Mouse (Mus musculus): ENCODE measurements at regions not wholly inside any gene's neighbourhood (a gene's known extent, or its start where the extent isn't known, plus 50 kb on each side); places are given as distances from the start of the nearest gene placed in this dataset.

DNA sequence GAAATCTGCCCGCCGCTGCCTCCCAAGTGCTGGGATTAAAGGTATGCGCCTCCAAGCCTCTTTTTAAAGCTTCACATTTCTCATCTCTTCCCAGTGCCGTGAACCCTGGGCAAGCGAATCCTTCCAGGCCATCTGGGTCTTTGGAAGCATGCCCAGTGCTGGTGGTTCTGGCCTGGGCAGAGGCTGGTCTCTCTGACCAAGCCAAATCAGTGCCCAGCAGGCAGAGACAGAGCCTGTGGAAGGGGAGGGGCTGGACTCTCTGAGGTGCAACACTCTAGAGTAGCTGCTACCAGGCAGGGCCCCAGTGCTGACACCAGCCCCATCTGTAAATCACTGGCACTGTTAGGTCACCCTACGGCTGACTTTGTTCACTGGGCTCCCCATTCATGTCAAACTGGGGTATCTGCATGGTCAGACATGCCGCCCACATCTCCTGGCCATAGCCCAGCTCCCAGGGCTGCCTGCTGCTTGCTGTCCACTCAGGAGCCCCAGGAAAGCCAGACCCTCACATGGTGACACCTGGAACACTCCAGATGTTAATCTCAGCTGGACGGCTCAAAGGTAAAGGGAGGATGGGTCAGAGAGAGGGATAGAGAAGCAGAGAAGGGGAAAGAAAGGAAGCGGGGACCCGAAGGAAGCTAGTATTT, 64.3 kb upstream of the Kazn start:
- DNase-seq (ENCODE audit: low spot score in 2 of 2), result no peak

DNA sequence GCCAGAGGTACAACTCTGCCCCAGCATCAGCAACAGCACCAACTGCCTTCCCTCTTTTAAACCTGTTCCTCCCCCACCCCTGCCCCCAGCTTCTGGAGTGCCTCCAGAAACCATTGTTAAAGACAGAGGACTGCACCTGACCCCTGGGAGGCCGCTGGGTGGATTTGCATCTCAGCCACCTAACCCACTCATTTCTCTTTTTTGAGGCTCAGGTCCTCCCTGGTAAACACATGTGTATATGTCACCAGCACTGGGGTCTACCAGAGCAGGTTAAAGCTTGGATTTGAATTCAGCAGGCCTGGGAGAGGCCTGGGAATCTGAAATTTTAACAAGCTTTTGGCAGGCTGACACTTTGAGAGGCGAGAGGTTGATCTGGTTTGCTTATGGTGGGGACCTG, 63.5 kb upstream of the Kazn start:
- no peak for DNase-seq (ENCODE audit: low spot score in 2 of 2)

GRCm38 (mm10) chr4:142302041-142302723, 63.0 kb upstream of the Kazn start:
- no peak for DNase-seq (ENCODE audit: low spot score in 2 of 2)

GRCm38 (mm10) chr4:142298770-142299337, 59.7 kb upstream of the Kazn start:
- DNase-seq (ENCODE audit: low spot score in 2 of 2), result no peak

DNA sequence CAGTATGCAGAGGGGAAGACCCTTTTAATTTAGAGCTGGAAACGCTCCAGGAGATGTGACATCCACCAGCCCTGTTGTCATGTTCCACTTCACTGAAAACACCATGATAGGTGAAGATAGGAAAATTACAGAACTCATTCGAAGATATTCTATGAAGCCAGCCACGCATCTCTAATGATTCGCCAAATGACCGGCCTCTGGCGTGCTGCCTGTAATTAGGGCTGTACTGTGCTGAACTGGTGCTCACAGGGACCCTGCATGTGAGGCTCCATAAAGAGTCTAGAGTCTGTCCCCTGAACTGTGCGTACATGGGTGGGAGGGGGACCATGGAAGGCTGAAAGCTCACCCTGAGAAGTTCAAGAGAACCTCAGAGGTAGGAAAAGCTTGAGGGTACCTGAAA, 53.6 kb upstream of the Kazn start:
- no peak for DNase-seq (ENCODE audit: low spot score in 2 of 2)

DNA sequence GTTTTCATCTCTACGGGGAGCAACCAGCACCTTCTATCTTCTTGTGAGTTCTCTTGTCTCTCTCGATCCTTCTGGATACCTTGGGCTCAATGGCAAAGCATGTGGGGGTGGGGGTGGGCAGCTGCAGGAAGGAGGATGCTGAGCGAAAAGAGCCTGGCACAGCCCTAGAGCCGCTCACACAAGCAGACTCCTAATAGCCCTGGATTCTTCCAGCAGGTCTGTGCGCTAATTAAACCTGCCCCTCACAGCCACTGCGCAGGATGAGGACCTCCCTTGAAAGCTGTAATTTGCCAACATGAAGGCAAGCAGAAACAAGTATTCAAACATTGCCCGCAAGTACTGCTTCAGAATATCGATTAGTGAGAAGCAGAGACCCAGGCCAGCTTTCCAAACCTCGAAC, 53.1 kb upstream of the Kazn start:
- no peak for DNase-seq (ENCODE audit: low spot score in 2 of 2)

GRCm38 (mm10) chr4:142291366-142291765, 52.2 kb upstream of the Kazn start:
- no peak for DNase-seq (ENCODE audit: low spot score in 2 of 2)
